Mouse (Mus musculus) Muller cell, postnatal 12 days (primary cell): ENCODE data around the gene Frmd8.

ENCODE experiments used
- DNase-seq: peaks from one replicate; pipeline ENCODE4 v3.0.0-alpha.2; 2015; ENCODE audit errors: inconsistent ontology term

The Frmd8 gene

DNA sequence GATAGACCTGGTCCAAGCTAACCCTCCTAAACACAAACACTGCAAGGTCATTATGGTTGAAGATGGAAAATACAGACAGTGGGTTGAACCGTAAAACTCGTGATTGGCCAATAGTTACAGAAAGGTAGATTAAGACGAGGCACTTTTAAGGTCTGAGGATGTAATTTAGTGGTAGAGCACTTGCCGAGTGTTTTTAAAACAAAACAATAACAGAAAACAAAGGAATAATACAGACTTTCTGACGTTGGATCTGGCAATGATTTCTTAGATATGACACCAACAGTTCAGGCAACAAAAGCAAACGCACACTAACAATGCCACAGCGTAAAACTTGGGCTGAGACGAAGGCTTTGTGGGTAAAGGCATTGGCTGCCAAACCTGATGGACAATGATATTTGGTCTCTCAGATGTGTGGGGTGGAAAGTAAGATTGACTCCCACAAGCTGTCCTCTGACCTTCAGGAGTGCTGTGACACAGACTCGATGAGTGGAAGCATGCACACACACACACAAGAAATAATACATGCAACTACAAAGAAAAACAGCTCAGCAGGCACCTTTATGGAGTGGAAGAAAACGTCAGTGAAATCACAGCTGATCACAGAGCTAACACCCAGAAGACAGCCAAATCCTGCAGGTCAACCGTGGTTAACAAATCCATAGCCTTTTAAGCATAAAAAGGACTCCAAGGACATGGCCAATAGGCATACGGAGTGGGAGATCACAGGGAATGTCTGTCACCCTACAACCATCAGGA is 36.8 kb downstream of the Frmd8 start:
- DNase-seq: no peak

DNA sequence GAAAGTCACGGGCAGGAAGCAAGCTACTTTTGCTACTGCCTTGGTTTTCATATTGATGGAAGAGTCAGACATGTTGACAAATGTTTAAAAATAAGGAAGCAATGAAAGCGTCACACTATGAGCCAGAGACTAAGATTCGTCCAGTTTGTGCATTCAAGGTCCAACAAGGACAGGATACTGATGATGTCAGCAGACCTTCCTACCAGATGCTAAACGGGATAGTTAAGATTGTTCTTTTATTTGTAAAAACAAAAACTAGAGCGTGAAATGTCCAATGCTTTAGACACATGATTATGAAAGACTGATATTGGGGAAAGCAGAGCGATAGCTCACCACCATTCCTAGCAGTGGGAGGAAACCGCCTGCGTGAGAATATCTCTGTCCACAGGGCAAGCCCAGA is 37.5 kb downstream of the Frmd8 start:
- no peak for DNase-seq

DNA sequence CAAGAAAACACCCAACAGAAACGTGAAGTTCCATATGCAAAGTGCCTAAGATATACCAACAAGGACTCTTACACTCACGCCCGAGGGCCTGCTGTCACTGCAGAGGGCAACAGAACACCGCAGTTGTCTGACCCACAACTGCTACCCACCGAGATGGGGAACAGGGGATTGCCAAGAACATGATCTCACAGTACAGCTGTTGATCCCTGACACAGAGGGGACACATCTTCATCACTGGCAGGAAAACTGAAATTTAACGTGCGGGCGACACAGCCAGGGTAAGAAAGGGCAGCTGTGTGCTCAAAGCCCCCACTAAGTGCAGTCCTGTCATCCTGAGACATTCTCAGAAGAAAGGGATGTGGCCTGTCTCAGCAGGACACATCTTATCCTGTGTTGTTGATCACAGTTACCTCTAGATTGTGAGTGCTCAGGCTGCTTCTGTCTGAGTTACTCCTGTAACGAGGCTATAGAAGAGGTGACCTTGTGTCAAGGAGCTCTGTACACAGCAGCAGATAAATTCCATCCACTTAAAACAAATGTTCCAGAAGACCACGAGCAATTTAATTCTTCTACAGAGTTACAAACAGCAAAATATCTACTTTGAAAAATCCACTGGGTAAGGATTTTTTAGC is 38.0 kb downstream of the Frmd8 start:
- no peak for DNase-seq

DNA sequence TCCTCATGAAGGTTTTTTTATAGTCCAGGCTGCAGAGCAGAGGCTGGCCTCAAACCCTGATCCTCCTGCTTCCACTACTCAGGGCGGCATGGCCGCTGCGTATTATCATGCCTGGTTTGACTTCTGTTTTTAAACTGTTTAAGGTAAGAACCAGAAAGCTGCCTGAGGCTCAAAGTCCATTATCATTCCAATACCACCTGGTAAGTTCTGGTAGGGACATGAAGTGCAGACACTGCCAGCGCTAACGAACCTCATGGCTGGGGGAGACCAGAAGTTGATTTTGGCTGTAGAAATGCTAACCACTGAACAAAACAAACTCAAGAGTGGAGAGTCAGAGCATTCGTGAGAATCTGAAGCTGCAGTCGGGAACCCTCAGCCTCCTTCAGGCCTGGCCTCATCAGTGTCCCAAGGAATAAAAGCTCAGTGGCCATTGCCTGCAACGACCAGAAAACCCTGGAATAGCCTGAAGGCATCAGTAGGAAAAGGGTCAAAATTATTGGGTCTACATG is 39.1 kb downstream of the Frmd8 start:
- DNase-seq: no peak

DNA sequence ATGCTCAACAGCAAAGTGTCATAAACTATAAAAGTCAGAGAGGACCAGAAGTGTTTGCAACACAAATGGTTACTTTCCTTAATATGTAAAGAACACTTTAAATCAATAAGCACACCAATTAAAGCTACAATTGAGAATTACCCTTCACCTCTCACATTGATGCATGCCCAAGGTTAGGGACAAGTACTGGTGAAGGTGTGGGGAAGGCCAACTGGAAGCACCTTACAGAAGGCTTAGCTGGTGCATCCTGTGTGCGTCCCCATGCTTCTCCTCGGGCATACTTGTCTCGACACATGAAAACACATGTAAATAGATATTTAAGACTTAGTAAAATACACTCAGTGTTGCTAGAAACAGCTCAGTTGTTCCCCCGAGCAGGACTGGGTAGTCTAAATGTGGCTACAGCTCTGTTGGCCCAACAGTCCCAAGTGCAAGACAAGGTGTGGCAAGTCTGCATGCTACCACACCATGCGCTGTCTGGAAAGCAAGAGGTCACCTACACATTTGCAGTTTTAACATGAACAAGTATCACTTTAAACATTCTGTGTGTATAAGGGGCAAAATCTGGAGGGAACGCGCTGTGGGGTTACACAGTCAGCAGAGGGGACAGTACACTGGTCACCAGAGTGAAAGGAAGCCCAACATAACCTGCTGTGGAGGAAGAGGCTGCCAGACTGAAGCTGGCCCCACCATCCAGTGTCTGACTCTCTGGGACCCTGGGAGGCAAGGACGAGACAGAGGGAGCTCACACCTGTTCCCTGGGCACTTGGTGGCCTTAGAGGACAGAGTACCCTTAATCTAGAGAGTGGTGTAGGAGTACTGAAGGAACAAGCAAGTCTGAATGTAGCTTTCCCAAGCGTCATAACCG is 39.8 kb downstream of the Frmd8 start:
- DNase-seq: no peak

DNA sequence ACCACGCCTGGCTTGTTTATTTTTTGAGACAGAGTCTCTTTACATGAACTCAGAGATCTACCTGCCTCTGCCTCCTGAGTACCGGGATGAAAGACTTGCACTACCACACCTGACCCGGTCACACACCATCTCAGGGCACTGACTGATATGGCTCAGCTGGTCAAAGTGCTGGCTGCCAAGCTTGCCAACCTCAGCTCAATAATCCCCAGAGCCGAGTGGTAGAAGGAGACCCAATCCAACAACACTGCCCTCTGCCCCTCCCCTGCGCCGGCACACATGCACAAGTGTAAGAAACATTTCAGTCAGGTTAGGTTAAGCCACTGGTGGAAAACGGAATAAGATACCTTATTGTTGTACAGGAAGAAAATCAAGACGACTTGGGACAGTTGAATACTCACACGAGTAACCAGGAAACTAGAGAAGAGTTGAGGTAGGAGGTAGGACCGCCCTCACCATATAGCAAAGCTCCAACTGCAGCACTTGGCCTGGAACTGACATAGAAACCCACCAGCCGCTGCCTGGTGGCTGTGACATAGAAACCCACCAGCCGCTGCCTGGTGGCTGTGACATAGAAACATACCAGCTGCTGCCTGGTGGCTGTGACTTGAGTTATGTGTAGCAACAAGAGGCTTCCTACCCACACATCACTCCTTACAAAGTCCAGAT is 40.7 kb downstream of the Frmd8 start:
- no peak for DNase-seq

DNA sequence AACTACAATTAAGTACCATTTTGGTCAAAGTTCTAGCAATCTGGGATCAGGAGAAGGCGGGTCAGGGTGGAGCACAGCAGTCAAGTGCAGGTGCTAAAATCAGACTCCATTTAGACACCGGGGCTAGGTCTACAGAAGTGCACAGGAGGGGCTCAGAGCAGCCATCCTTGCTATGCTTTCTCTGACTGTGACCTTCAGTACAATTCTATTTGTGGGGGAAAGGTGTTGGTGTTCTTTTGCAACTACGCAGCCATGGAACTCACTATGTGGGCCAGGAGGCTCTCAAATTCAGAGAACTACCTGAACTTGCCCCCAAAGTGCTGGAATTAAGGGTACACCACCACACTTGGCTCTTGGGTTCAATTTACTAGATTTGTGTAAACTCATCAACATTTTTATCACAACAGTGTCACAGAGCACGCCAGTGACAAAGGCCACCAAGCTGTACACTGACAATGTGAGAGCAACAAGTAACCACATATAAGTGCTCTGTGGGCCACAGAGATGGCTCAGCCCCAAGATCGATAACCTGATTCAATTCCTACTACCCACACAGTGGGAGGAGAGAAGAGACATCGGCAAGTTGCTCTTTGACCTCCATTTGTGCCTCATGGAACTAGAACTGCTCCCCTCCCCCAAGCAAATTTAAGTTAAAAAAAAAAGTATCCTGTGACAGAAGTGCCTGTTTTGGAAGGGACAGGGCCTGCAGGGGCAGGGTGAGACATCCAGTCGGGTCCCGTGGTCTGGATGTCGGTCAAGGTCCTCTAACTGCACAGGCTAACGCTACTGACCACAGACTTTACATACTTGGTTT is 41.6 kb downstream of the Frmd8 start:
- DNase-seq: no peak

DNA sequence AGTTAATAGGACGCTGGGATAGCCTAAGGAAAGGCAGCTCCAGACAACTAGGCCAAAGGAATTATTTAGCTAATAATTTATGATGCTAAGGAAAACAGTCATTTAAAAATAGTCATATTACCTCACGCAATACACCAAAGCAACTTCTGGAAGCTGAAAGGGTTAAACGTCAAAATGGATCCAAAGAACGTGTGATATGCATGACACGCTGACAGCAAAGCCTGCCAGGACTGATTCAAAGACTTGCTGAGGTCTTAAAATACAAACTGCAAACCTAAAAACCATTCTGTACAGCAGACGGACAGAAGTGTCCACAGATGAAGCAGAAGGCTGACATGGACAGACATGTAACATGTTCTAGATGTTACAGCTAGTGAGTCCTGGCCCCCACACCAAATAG is 42.7 kb downstream of the Frmd8 start:
- DNase-seq: no peak

DNA sequence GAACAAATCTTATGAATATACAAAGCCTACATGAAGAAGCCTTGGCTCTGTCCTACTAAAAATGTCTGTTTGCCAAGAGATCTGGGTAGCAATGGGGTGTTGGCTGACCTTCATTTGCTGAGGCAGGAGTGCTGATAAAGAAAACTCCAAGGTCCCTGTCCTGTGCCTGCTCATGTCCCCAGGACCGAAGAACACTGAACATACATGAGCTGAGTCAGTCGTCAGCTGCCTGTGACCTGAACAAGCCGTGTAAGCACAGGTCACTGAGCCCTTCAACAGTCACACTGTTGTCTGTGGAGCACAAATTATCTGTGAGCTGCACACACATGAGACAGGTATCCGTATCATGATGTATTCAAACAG is 43.1 kb downstream of the Frmd8 start:
- DNase-seq: no peak

DNA sequence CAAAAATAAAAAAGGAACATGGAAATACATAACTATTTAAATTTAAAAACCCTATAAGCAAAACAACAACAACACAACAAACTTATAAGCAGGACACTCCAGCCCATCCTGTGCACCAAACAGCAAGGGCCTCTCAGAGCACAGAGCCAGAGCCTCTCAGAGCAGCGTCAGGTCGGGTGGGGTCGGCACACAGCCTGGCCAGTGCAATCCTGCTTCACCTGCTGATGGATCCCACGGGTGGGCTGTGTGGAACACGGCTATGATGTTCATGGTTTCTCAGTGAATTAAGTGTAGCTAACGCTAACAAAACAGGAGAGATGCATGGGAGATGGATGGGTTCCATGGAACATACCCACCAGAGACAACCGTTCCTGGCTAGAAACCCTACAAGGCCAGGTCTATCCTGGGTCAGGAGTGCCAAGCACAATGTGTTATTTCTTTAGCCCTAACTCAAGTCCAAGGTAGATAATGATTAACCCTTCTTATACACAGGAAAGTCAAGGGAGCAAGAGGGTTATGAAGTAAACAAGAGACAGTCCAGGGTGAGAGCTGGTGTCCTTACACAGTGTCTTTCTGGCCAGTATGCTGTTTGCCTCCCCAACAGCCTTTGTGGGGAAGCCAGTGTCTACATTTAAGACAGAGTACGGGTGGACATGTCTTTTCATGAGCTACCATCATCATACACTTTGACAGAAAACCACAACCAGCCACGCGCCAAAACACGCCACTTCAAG is 43.7 kb downstream of the Frmd8 start:
- DNase-seq: no peak

DNA sequence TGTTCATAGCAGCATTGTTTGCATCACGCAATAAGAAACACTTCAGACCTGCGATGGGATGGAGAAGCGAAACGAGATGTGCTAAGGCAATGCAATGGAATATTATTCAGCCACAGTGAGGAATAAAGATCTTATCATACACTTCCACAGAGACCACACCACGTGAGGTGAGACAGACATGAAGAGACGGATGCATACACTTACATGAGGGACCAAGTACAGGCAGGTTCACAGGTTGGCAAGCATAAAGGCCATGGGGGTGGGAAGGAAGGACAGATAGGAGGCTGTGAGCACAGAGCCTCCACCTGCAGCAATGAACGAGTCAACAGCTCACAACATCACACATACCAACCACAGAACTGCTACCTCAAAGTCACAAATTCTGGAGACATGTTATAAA is 44.3 kb downstream of the Frmd8 start:
- no peak for DNase-seq

DNA sequence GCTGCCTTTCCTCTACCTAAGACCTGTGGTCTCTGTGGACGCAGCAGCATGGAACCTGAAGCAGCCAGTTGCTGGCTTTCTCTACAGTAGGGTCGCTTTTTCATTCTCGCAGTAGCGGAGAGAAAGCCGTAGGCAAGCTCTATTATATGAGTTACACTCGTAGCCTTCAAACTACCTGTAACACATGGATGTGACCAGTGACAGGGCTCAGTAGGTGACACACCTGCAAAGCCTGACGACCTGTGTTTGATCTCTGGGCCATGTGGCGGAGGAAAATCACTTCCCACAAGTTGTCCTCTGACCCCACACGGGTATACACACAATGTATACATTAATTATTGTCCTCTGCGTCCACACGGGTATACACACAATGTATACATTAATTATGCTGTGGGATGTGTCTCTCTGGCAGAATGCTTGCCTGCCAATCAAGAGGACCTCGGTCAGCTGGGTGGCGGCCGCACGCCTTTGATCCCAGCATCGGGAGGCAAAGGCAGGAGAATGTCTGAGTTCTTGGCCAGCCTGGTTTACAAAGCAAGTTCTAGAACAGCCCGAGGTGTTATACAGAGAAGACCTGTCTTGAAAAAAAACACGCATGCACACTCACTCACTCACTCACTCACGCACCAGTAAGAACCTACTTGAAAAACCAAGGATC is 45.0 kb downstream of the Frmd8 start:
- DNase-seq: no peak

DNA sequence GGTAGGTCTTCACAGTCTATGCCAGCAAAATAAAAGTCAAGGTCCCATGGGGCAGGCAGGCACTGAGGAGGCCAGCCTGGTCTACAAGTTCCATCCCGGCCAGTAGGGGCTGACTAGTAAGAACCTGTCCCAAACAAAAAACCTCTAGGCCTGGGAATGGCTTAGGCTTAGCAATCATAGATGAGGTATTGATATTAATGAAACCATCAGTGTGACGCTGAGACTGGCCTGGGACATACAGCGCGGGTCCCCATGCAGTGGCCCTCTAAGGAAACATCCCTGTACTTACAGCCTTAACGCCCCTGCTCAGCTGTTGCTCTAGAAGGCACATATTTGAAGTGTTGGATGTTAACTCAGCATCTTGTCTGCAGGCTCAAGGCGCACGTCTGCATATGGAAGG is 46.2 kb downstream of the Frmd8 start:
- no peak for DNase-seq

DNA sequence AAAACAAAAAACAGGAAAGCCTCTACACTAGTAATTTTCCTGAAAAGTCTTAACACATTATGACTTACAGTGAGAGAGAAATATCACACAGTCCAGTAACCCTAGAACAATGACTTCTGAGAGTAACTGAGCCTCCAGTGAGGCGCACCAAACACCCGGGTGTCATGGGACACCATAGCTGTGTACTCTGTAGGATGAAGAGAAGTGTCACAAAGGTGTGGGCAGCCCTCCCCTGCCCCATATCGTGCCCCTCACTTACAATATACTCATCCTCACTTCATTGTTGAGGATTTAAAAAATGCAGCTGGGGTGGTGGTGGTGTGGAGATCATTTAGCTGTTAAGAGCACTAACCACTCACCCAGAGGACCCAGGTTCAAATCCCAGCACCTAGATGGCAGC is 46.9 kb downstream of the Frmd8 start:
- no peak for DNase-seq

DNA sequence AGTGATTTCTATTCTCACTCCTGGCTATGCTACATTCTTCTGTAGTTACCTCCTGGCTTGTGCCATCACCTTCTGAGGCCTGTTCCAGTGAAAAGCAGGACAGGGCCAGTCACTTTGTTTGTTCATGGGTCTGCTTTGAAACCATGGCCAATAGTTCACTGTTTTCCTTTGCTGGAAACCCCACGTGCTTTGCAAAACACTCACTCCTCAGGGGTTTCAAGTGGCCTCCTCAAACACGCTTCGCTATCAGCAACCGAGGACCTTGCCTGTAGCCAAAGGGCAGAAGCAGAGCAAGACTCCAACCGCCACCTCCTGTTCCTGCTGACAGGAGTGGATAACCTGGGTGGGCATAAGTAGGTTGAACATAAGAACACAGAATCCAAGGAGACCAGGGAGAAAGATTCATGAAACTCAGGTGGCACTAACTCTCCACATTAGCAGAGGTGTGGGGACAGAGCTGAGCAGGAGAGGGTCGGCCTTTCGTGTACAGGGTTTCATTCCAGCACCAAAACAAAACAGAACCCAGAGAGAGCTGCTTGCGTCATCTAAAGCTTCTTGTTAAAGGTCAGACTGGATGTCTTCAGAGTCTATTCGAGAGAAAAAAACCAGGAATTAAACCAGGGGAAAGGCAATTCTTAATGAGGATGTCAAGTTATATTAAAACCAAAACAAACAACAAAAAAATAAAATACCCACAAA is 47.5 kb downstream of the Frmd8 start:
- no peak for DNase-seq

DNA sequence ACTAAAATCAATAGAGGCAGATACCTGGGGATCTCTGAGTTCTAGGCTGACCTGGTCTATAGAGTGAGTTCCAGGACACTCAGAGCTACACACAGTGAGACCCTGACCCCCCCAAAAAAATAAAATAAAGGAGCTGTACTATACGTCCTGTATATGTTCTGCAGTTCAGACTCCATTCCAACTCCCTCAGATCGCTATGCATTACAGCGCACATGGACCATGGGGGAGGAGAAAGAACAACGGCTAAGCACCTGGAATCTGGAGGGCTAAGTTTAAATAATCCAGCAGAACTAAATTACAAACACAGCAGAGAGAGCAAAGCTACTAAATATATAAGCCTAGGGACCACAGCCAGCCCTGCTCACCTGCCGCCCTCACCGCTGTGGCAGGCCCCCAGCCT is 48.0 kb downstream of the Frmd8 start:
- DNase-seq: no peak

DNA sequence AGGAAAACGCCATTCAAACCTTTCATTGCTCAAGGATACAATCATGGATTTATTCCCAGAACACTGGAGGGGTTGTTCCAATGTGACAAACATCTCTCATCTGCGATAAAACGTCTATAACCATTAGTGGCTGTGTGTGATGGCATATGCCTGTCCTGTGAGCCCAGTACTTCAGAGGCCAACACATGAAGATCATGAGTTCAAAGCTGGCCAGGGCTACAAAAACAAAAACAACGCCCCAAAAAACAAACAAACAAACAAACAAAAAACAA is 48.4 kb downstream of the Frmd8 start:
- no peak for DNase-seq

DNA sequence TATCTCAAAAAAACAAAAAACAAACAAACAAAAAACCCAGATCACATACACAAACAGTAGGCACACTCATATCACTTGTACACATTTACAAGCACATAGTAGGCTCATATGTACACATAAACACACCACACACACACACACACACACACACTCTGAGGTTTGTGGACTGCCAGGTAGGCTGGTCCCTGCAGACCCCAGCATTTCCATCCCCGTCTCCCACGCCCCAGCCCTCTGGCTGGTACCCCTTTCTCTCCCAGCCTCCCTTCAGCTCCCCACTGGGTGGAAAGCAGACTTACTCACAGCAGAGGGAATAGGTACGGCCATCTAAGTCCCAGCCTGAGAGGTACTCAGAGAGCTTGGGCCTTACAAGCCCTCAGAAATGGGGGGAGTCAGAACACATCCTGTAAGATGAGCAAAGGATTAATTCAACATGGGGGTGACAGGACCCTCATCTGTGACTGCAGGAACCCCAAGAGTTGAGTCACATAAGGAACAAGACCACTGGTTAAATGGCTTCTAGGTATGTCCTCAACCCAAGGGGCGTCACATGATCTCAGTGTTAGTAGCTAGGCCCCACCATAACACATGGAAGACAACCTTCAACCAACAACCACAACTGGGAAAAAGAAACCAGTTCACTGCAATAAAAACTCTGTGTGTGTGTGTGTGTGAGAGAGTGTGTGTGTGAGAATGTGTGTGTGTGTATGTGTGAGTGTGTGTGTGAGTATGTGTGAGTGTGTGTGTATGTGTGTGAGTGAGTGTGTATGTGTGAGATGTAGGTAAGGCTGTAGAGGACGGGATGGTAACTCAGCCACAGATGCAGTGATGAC is 49.0 kb downstream of the Frmd8 start:
- no peak for DNase-seq
